Mouse (Mus musculus) erythroblast, embryonic 14.5 days (primary cell): ENCODE data around the gene Gripap1.

Experiments
- GATA1 ChIP-seq: IDR thresholded peaks from 2 replicates; pipeline ENCODE4 v1.6.1; 2012; ENCODE audit warnings: low read length, inconsistent platforms, mixed read lengths
- TAL1 ChIP-seq: IDR thresholded peaks from 3 replicates; pipeline ENCODE4 v1.6.1; 2012; ENCODE audit warnings: low read length, inconsistent platforms, mixed read lengths

- TF ChIP-seq TAL1, result no peak
- no peak for TF ChIP-seq GATA1
These were observed 51.2 kb downstream of the Gripap1 start for GRCm38 (mm10) chrX:7840842-7841162.
